Mouse (Mus musculus) thymus, adult 18-20 months (tissue): Measurements from ENCODE around the gene Hoxa10.

Source experiments
- DNase-seq, 2 experiments: peaks; one replicate each; pipeline ENCODE4 v3.0.0; 2022; ENCODE audit warnings: mixed read lengths in 2 of 2

Hoxa10 gene

GRCm38 (mm10) chr6:52262463-52263320 lies 22.0 kb upstream of the Hoxa10 start:
- no peak for DNase-seq

- DNase-seq, result no peak
These were observed 21.3 kb upstream of the Hoxa10 start for GRCm38 (mm10) chr6:52261751-52262462.

GRCm38 (mm10) chr6:52260654-52261575 lies 20.3 kb upstream of the Hoxa10 start, which contains the start of gene Hoxa13:
Gene Hoxa13 (minus strand): TSS chr6:52260880.
- no peak for DNase-seq

GRCm38 (mm10) chr6:52259811-52260261 lies 19.2 kb upstream of the Hoxa10 start:
- no peak for DNase-seq

- DNase-seq, result no peak
These were observed 18.6 kb upstream of the Hoxa10 start for GRCm38 (mm10) chr6:52259081-52259790.

GRCm38 (mm10) chr6:52256956-52257355 lies 16.3 kb upstream of the Hoxa10 start:
- DNase-seq, result peak in 1 of 2 experiments; percentile 51

GRCm38 (mm10) chr6:52253511-52254500 lies 13.2 kb upstream of the Hoxa10 start:
- no peak for DNase-seq

GRCm38 (mm10) chr6:52252775-52253376 lies 12.2 kb upstream of the Hoxa10 start:
- no peak for DNase-seq

GRCm38 (mm10) chr6:52252016-52252774 lies 11.5 kb upstream of the Hoxa10 start:
- DNase-seq, result no peak

- DNase-seq, result no peak
These were observed 10.7 kb upstream of the Hoxa10 start for GRCm38 (mm10) chr6:52251177-52251879.

- no peak for DNase-seq
These were observed 9.2 kb upstream of the Hoxa10 start for GRCm38 (mm10) chr6:52249826-52250225.

- DNase-seq, result no peak
These were observed 8.7 kb upstream of the Hoxa10 start for GRCm38 (mm10) chr6:52249415-52249738.

GRCm38 (mm10) chr6:52248638-52249414 lies 8.2 kb upstream of the Hoxa10 start:
- DNase-seq, result no peak

GRCm38 (mm10) chr6:52247766-52248637 lies 7.3 kb upstream of the Hoxa10 start:
- DNase-seq, result no peak

- no peak for DNase-seq
These were observed 6.3 kb upstream of the Hoxa10 start for GRCm38 (mm10) chr6:52246916-52247315.

GRCm38 (mm10) chr6:52246403-52246803 lies 5.7 kb upstream of the Hoxa10 start:
- DNase-seq, result no peak

- no peak for DNase-seq
These were observed 5.1 kb upstream of the Hoxa10 start, which contains the start of gene Hoxa11 for GRCm38 (mm10) chr6:52245757-52246142. Gene Hoxa11 (minus strand): TSS chr6:52245810.
